Mouse (Mus musculus) layer of hippocampus, adult 9-10 months (tissue): ENCODE measurements around the gene 4930407I10Rik.

Experiments used
- DNase-seq: peaks from one replicate; pipeline ENCODE4 v3.0.0; 2022; ENCODE audit warnings: low spot score

The 4930407I10Rik gene

DNA sequence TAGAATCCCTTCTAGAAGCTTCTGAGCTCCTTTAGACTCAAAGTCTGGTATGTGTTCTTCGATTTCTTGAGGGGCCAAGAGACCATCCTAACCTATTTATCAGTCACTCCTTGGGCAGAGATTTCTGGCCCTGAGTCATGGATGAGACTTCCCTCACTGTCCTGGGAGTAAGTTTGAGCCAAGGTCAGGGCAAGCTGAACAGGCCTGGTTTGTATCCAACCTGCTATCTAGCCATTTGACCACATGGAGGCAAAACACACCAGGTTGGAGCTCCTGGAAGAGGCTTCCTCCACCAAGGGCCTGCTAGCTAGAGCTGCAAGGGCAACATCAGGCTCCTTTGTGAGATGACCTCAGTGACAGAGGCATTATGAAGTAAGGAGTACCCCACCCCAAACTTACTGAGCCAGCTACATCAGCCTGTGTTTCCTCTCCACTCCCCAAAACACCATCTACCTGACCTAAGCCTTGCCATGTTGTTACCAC, at the start of gene 4930407I10Rik:
TSS of gene 4930407I10Rik (plus strand) at position 433 of the 483 bp plus-strand sequence.
- DNase-seq, result no peak

DNA sequence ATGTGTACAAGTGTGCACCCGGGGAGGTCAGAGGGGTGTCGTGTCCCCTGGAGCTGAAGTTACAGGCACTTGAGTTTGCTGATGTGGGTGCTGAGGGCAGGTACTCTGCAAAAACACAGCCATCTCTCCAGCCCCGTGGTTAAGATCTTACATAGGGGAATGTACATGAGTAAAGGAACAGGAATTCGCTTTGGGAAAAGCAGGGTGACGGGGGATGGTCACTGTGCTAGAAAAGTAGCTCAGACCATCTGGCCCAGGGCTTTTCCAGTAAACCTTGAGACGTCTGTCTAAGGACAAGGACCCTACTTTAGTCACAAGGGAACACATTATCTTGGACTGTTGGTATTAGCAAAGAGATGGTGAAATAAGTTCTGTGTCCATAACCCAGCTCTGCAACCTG, 47.0 kb upstream of the 4930407I10Rik start:
- no peak for DNase-seq

DNA sequence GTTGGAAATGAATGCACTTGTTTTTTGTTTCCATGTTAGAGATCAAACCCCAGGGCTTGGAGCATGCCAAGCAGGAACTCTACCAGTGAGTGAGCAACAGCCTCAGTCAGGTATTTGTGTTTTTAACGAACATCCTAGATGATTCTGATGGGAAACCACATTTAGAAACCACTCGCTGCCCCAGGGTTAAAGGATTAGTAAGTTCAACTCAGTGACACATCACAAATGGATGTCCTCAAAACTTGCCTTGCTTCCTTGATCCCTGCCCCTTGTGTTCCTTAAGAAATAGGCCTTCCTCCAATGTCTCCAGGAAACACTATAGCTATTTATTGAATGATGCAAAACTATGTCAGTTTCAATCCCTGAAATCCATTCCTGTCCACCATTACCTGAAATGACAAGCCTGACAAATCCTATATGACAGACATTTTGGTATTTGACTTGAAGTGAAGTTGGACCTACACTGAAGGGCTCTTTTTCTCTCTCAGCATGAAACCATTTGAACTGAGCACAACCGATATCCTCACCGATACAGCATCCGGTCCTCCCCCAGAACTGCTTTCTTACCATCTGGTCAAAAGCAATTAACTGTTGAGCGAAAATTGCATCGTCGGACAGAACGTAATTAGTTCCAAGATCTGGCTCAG, 44.1 kb upstream of the 4930407I10Rik start:
- no peak for DNase-seq

DNA sequence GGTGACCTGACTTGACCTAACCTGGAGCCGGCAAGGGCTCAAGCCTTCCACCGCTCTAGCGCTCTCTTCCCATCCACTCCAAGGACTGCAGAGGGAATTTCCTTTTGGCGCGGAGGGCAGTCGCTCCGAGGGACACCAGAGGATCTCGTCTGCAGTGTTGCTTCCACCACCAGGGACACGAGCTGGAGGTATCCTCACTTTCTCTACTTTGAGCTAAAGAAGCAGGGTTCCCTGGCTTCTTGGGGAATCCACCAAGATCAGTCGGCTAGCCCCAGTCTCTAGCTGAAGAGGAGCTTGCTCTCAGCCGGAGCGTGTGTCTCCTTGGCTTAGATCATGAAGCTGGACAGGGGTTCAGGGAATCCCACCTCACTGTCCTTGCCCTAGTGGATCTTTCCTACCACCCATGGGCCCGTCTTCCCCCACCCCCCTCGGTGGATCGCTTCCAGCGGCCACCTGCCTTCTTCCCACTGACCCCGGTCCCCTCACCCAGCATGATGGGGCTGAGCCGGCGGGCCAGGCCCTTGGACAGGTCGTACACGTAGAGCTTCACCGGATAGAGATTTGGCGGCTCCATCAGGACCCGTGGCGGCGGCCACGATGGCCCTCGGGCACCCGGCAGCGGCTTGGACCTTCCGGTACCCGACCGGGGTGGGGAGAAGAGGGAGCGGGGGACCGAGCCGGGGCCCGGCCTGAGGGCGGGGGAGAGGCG, 43.4 kb upstream of the 4930407I10Rik start:
- DNase-seq, result peak; percentile 11

DNA sequence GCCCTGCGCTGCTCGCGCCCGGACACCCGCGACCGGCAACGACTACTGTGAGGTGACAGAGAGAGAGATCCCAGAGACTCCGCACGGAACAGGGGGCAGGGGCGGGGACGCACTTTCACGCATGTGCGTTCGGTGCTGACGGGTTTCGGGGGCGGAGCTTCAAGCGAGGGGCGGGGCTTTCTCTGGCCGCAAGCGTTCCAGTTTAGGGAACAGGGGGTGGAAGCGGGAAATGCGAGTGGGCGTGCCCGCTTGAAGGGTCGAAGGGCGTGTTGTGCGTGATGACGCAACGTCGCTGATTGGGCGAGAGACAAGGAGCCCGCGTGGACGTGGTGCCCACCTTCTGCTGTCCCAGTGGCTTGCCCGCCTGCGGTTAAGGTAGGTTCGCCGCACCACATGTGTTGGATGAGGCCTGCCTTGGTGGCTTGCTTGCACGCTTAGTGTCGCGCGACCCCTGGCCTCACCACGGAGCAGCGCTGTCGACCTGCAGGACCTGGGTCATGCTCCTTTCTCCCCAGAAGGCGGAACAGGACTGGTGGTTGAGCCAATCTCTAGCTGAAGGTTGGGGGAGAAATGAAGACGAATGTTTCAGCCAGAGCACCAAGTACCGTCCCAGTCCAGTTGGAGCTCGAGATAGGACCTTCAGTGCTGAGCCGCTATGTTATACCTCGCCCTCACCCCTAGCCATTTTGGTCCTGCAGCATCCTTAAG, 42.7 kb upstream of the 4930407I10Rik start:
- DNase-seq, result peak; percentile 97

DNA sequence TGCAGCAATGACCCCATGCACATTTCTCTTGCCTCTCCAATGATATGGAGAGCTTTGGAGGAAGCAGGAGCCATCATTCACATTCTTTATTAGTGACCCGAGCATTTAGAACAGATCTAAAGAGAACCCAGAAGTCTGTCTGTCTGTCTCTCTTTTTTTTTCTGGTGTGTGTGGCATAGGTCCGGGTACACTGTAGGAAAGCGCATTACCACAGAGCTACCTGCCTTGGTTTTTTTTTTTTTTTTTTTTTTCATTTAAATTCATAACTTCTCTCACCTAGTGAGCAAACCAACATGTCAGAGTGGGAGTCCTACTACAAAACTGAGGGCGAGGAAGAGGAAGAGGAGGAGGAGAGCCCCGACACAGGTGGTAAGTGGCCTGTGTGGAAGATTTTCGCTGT, 42.1 kb upstream of the 4930407I10Rik start:
- no peak for DNase-seq

DNA sequence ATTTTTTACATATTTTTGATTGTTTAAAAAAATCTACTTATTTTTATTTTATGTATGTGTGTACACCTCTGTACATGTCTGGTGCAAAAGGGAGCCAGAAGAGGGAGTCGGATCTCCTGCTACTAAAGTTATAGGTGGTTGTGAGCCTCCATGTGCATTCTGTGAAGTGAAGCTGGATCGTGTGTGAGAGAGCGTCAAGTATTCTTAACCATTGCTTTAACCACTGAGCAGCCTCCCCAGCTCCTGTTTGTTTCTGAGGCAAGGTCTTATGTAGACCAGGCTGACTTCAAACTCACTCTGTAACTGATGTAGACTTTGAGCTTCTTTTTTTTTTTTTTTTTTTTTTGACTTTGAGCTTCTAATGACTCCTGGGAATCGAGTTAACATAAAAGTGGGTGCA, 41.5 kb upstream of the 4930407I10Rik start:
- no peak for DNase-seq

DNA sequence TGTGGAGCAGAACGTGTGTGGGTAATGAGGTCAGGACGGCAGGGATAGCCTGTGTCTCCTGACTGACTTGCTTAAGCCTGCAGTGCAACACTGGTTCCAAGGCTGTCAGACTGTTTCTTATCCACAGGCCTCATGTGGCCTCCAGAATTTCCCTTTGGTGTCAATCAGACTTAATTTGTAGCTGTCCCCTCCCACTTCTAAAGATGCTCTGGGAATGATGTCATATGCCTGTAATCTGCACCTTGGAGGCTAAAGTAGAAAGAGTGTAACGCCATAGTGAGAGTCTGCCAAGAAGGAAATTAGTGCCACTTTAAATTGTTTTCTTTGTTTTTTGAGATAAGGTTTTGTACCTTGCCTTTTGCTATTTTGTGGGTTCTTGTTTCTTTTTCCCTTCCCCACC, 39.7 kb upstream of the 4930407I10Rik start:
- DNase-seq, result no peak

DNA sequence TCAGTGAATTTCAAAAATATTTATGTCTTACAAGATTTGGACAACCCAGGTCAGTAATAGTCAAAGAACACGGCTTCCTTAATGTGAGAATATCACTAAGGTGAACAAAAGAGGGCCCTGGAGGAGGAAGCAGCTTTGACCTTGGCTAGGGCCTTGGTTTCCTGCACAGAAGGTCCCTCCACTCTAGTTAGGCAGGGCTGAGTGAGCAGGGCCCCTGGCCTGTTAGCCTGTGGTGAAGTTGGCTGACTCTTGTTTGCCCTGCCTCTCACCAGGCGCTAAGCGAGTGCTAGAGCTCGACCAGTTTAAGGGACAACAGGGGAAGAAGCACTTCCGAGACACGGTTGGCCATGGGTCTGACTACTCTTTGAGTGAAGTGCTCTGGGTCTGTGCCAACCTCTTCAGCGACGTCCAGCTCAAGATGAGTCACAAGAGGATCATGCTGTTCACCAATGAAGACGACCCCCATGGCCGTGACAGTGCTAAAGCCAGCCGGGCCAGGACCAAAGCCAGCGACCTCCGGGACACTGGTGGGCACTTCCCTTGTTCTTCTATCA, 36.3 kb upstream of the 4930407I10Rik start:
- no peak for DNase-seq

DNA sequence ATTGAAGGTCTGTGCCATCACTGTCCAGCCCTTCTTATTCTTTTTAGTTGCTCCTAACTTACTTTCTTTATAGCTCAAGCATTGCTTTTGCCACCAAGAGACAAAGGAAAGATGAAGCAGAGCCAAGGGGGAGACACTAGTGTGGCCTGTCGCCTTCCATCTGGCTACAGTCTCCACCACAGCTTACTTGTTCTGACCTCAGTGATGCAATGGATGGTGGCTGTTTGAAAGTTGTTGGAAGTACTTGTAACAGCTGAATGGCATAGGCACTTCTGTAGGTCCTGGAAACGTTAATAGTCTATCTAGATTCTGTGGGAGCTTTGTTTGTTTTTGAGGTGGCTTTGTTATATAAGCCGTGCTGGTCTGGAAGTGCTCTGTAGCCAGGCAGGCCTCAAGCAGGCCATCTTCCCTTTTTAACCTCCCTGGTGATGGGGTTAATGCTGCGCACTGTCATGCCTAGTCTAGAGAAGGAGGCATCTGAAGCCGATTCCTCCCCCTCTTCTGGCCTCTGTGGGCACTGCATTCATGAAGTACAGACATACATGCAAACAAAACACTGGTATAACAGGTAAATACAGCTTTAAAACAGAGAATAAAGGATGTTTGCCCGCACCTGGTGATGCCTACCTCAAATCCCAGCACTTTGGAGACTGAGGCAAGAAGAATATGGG, 34.9 kb upstream of the 4930407I10Rik start:
- DNase-seq, result no peak

DNA sequence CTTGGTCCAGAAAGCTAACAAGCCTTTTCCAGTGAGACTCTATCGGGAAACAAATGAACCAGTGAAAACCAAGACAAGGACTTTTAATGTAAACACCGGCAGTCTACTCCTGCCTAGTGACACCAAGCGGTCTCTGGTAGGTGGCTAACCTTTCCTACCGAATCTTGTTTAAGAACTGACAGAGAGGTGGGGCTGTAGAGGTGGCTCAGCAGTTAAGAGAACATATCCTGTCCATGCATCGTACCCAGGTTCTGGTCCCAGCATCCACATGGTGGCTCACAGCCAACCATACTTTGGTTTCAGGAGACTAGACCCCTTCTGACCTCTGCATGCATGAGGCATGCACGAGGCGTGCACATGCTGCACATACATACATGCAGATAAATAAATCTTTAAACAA, 31.7 kb upstream of the 4930407I10Rik start:
- DNase-seq, result no peak

DNA sequence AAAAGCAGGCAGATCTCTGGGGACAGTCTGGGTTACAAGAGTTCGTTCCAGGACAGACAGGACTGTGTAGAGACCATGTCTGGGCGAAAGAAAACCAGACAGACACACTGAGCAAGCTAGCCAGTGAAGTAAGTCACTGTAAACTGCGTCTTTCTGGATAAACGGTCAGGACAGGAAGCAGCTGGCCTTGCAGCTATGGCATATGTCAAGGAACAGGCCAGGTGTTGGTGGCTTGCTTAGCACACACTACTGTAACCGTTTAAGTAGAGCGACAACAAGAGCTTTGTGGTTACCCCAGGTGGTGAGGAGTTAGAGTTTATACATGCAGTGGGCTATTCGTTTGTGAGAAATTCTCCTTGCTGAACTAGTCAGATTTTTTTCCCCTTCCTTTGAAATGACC, 31.2 kb upstream of the 4930407I10Rik start:
- no peak for DNase-seq

DNA sequence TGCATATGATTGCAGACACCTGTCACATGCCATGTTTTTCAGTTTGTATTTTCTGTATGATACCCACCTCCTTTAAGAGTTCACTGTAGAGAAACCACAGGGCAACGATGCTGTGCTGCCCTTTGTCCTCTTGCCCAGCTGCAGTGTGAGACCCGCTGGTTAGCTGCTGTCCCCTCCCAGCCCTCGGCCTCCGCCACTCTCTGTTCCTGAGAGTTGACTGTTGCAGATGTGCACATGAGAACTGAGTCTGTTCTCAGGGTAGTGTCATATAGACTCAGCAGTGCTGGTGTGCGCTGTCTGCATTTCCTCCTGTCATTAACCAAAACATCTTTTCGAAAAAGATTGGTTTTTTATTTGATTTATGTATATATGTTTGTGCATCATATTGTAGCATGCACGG, 26.6 kb upstream of the 4930407I10Rik start:
- DNase-seq, result no peak

DNA sequence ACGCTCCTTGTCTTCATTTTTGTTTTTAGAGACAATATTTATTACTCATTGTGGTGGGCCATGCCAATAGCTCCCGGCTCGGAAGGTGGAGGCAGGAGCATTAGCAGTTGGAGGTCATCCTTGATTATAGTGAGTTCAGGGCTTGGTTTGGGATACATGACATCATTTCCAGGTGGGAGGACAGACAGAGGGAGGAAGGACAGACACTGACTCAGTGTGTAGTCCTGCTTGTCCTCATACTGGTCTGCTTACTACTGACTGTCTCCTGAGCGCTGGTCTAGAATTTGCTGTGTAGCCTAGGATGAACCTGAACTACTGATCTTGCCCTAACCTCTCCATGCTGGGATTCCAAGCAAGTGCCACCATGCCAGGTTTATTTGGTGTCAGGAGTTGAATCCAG, 25.2 kb upstream of the 4930407I10Rik start, which contains the start of gene Desi1:
TSS of gene Desi1 (minus strand) at position 101 of the 400 bp plus-strand sequence.
- DNase-seq, result no peak

DNA sequence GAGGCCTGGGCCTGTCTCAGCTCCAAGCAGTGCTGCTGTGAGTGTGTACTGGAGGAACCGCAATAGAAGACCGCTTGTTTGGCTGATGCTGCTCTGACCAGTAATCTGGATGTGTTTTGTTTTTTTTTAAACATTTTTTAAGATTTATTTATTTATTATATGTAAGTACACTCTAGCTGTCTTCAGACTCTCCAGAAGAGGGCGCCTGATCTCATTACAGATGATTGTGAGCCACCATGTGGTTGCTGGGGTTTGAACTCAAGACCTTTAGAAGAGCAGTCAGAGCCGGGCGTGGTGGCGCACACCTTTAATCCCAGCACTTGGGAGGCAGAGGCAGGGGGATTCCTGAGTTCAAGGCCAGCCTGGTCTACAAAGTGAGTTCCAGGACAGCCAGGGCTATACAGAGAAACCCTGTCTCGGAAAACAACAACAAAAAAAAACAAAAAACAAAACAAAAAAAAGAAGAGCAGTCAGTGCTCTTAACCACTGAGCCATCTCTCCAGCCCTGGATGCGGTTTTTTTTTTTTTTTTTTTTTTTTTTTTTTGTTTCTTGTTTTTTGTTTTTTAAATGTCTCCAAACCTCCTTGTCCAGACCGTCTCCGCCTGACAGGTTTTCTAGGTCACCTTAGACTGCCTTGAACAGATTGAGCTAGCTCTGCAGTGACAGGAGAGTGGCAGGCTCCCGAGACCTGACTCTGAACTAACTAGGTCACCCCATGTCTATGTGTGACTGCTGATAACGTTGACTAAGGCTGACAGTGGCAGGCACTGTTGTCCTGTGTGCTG, 22.9 kb upstream of the 4930407I10Rik start:
- DNase-seq, result no peak

DNA sequence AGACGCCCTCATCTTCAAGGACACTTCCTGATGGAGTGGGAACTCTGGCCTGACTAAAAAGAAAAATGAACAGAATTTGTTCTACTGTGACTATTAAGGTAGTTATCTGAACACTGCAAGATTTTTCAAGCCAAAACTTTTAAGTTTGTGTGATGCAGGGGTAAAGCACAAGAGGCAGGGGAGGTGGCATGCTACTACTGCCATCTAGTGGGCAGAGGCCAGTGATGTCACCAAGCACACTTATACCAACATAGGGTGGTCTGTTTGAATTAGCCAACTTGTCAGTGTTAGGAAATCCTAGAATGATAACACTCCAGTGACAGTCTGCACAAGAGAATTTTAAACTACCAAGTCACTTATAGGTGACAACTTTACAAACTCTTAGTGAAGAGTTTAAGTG, 18.3 kb upstream of the 4930407I10Rik start:
- no peak for DNase-seq

DNA sequence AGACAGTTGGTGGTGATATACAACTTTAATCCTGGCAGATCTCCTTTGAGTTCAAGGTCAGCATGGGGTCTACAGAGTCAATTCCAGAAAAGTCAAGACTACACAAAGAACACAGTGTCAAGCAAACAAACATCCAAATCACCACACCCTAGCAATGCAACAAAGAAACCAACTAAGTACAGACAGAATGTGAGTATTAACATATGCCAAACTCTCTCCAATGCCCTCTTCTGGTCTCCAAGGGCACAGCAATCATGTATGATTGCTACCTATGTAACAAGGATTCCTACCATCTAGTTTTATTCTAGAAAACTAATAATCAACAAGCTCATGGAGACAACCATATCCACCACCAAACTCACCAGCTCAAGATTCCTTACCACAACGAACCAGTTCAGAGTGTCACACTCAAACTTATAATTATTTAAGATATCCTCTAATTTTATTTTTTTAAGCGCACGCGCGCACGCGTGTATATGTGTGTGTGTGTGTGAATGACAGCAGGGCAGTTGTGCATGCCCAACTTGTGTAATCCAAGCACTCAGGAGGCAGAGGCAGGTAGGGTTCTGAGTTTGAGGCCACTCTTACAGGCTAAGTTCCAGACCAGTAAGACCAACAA, 14.7 kb upstream of the 4930407I10Rik start:
- DNase-seq, result no peak

DNA sequence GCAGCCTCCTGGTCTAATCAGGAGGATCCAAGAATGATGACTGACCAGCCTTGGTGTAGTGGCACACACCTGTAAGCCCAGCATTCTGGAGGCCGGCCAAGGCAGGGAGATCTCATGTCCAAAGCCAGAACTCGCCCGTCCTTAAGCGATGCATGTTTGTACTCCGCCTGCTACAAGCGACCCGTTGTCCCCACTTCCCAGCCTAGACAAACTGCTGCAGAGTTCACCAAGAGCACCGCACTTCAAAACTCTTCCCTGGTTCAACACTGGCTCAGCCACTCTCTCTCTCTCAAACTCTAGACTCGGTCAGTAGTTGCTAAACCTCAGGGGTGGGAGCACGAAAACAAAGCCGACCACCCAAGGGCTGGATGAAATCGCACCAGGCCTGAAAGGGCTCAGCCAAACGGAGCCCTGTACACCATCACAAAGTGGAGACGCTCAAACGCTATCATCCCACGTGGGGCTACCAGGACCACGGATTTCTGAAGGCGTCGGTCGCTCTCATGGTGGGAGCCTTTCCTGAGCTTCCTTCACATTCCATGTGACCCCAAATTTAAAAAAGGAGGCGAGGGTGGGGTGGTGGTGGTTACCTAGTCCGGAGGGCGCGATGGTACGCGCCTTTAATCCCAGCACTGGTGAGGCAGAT, 12.6 kb upstream of the 4930407I10Rik start:
- DNase-seq, result no peak

DNA sequence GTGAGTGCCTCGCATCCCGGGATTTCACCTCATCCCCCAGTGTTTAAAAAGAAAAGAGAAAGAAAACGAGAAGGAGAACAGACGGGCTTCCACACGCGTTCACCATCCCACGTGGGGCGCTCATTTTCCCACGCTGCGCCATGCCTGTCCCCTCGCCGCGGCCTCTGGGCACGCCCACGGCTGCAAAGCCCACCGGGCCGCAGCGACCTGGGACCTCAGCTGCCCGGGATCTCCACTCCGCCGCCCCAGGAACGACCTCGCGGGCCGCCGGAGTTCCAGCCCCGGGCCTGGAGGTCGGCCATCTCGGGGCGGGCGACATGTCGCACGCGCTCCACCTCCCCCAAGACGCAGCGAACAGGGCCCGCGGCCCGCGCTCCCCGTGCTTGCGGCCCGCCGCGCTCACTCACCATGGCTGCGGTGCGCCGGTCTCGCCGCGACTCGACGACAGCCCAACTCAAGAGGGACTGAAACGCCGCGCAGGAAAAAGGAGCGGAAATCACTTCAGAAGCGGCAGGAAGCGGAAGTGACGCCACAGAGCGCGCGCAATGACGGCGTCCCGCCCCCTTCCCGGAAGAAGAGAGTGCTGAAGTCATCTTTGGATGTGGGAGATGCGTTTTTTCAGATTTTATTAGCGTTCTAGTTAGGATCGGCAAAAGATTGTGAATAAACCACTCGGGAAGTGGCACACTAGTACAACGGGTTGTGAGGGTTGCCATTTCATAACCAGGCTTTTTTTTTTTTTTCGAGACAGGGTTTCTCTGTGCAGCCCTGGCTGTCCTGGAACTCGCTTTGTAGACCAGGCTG, 11.7 kb upstream of the 4930407I10Rik start, which contains the start of gene Snu13:
TSS of gene Snu13 (minus strand) at position 519 of the 804 bp plus-strand sequence.
- peak; percentile 71 for DNase-seq
